Mouse (Mus musculus) layer of hippocampus, adult 2 months (tissue): Measurements from ENCODE around the gene Yars. TPM values are rescaled to one million over a fixed set of nuclear protein-coding genes. Genes with fewer than 3 reads are reported as not detected.
"Not testable (repeated sequence)": the region's sequence is repeated elsewhere in the genome, so short reads cannot be mapped to it uniquely, and the experiment has no call there.

Source experiments
- DNase-seq, 2 experiments: peaks; one replicate each; pipeline ENCODE4 v3.0.0; 2022; ENCODE audit warnings: low spot score in 2 of 2
- H3K27ac ChIP-seq: fragments of 200-600 bp; 2 replicates; pipeline ENCODE4 v1.8.1; 2022
- H3K4me3 ChIP-seq: fragments of 200-600 bp; 2 replicates; pipeline ENCODE4 v1.8.1; 2022; ENCODE audit warnings: mild to moderate bottlenecking
- CTCF ChIP-seq: fragments of 200-600 bp; conservative IDR thresholded peaks from 2 replicates; pipeline ENCODE4 v1.8.1; 2022; ENCODE audit warnings: antibody characterized with exemption, mild to moderate bottlenecking, moderate library complexity
- total RNA-seq, 2 experiments: library from RNA; stranded (reverse); gene quantifications; 2 replicates each; pipeline ENCODE4 v1.2.3; 2021

Gene Yars
- total RNA-seq, 2 experiments from 2014 or later: 93.4 to 95.1 TPM

DNA sequence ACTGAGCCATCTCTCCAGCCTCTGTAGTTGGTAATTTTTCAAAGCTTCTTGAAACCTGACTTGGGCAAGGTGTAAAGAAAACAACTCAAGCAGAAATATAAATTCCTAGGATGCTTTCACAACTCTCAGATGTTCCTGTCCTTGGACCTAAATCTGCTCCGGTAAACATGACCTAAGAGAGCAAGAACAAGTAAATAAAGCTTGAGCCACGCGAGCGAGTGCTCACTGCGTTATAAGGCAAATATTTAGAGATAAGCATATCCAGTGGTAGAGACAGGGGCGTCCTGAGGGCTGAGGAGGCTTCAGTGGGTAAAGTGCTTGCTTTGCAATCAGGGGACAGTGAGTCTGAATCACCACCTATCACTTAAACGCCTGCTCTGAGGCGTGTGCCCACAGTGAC lies 17.2 kb downstream of the Yars start:
- no peak overlapping the region for H3K4me3 ChIP-seq
- no peak for TF ChIP-seq CTCF
- DNase-seq: no peak
- no peak overlapping the region for H3K27ac ChIP-seq

DNA sequence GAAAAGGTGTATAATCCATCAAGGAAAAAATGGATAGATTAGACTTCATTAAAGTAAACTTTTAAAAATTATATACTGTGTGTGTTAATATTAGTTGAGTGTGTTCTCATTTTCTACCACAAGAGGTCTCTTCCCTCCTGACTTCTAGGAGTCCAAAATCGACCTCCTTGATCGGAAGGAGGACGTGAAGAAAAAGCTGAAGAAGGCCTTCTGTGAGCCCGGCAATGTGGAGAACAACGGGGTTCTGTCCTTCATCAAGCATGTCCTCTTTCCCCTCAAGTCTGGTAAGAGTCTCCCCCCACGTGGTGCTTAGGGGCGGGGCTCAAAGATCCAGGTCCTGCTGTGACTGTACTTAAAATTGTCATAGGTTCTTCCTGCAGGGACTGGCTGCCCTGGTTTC lies 19.9 kb downstream of the Yars start:
- Histone ChIP-seq H3K4me3 (no peak overlapping the region), H3K27ac (no peak overlapping the region)
- TF ChIP-seq CTCF: peak; percentile 79
- no peak for DNase-seq

DNA sequence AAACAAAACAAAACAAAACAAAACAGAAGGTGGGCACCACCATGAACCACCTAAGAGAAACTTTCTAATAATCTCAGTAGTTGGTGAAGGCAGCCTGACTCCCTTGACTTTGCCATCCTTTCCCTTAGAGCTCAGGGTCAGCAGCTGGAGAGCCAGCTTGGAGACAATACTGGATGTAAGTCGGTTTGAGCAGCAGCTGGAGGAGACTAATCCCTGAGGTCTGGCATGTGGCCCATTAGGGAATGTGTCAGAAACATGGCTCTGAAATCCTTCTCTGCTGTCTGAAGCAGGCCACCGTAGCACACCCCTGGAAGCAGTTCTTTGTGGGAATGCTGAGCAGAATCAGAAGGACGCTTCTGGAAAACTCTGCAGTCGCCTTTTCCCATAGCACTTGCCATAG lies 21.9 kb downstream of the Yars start:
- H3K27ac ChIP-seq: no peak overlapping the region
- H3K4me3 ChIP-seq: no peak overlapping the region
- no peak for DNase-seq
- no peak for TF ChIP-seq CTCF

DNA sequence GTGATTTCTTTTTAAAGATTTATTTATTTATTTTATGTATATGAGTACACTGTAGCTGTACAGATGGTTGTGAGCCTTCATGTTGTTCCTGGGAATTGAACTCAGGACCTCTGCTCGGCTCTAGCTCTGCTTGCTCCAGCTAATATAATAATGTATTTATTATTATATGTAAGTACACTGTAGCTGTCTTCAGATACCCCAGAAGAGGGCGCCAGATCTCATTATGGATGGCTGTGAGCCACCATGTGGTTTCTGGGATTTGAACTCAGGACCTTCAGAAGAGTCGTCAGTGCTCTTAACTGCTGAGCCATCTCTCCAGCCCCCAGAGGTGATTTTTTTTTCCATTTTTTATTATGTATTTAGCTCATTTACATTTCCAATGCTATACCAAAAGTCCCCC lies 22.9 kb downstream of the Yars start:
- peak; percentile 77 for TF ChIP-seq CTCF

DNA sequence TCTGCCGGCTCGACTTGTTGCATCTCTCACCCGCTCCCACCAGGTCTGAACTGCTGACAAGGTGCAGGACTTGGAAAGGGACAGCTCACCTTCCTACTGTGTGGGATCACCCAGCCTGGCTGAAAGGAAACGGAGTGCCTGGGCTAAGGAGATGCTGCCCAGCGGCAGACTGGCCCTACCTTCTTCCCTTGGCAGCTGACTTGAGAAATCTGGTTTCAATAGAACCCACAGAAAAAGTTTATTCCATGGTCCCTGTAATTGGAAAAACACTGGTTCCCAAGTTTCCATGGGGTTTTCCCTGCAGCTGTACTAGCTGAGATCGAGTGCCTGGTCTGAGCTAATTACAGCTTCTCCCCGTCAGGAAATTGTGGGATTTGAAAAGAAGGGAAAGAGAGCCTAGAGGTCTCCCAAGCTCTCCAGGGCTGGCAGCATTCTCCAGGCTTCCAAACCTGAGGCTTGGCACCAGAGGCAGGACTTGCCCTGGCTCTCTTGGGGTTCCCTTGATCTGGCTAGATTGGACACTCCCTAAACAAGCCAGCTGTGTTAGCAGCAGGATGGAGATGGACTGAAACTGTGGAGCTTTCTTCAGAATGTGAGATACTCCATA lies 29.1 kb downstream of the Yars start:
- Histone ChIP-seq H3K27ac (no peak overlapping the region), H3K4me3 (no peak overlapping the region)
- DNase-seq: no peak
- TF ChIP-seq CTCF: no peak

More for the DNA sequence above, 22.9 kb downstream of the Yars start:
- not testable (repeated sequence) for H3K27ac ChIP-seq, DNase-seq, H3K4me3 ChIP-seq

DNA sequence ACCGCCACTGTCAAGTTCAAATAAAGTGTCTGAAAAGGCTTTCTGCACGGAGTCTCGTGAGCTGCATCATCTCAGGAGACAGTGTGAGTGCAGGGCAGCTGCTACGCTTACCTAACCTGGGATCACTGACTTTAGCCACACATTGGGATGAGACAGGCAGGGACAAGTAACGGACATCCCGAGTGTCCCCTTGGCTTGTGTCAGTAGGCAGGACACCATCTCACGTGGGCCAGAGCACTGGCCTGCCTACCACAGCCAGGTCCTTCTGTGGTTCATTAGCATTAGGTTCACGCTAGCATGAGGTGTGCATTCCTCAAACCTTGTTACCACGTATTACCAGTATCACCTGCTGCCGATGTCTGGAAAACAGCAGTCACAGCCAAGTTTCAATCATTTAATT lies 29.6 kb downstream of the Yars start:
- TF ChIP-seq CTCF: no peak
- no peak overlapping the region for H3K27ac ChIP-seq
- H3K4me3 ChIP-seq: no peak overlapping the region
- DNase-seq: no peak

DNA sequence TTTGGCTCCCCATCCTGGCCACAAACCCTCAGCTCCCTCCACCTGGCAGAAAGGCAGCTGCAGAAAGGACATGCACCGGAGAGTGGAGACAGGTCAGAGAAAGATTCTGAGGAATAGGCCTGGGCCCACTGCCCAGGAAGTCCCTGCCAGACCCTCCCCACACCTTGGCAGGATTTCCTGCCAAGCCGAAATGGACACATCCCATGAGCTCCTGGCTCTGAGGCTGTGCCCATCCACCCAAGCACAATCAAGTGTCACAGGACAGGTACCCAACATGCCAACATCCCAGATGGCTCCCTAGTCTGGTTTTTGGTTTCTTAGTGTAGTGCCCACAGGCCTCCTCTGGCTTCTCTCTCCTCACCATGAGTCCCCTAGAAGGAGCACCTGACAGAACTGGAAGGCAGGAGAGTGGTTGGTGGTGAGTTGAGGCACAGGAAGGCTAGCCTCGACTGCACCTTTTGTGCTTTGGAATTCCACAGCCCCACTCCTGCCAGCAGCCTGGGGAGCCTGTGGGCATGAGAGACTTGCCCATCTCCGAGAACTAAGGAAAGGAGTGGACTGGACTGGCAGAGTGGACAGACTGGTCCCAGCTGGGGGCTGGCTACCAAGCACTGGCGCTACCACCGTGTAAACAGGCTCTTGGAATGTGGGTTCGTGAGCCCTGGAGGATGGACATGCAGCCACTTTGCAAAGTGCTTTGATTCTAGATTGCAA lies 31.0 kb downstream of the Yars start:
- DNase-seq: no peak
- Histone ChIP-seq H3K27ac (no peak overlapping the region), H3K4me3 (no peak overlapping the region)
- no peak for TF ChIP-seq CTCF

DNA sequence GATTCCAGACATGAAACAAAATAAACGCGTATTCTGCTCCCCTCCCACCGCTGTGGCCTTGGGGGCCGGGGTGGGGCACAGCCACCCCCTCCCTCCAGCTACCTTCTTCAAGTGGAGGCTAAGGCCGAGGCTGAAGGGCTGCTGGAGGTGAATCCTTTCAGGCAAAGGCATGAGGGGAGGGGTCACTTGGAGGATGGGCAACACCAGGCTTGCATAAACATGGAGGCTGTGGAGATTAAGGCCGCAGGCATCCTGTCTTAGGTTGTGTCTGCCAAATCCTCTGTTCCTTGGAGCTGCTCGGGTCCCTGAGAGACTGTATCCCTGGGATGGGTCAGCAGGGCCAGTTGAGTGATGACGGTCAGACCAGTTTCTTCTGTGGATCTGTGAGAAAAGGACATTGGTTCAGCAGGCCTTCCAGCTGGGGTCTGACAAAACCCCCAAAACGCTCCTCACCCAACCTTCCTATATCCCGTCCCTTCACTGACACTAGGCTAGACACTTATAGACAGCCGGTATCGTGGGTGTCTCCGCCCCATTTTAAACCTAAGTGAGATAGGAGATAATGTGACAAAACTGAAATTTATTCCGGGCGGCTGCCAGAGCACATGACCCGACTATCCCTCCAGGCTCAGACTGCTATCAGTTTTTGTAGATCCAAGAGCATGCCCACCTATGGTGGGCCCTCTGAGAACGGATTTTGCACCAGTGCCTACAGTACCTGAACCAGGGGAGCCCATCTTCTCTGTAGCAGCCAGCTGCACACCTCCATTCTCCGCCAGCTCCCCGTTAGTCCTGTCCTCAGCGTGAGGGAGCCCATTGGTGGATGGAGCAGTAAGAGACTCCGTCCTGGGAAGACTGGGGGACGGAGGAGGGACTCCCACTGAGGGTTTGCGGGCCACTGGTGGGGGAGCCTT lies 31.8 kb downstream of the Yars start:
- Histone ChIP-seq H3K4me3 (no peak overlapping the region), H3K27ac (no peak overlapping the region)
- no peak for DNase-seq
- no peak for TF ChIP-seq CTCF

DNA sequence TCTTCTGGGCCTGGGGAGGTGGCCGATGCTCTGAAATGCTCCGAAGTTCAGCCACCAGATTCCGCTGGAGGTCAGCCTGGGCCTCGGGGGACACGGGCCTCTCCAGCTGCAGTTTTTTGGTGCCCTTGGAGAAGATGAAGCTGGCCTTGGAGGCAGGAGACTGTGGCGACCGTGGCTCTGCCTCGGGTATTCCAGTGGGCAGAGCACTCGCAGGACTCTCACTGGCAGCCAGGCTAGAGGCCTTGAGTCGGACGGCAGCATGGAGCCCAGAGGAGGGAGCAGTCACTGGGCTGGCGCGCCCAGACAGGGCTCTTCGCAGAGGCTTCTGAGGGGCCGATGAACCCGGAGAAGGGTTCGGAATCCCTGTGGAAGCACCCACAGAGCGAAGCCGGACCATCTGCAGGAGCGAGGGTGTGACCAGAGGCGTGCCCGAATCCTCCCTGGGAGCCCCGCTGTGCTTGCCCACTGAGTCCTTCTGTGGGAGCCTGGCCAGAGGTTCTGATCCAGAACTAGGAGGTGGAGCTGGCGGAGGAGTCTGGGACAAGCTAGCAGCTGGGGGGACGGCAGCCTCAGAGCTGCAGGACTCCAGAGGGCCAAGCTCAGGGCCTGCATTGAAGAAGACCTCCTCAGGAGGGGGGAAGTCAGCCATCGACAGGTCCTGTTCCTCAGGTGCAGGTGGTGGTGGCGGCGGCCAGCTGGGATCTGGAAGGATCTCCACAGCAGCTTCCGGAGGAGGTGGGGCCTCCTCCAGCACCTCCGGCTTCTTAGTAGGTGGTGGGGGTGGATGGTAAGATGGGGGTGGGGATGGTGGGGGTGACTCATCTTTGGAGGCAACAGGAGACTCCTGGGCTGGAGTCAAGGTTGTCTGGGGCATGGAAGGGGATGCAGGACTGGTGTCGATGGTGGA lies 32.7 kb downstream of the Yars start:
- no peak overlapping the region for H3K4me3 ChIP-seq
- no peak for DNase-seq
- no peak overlapping the region for H3K27ac ChIP-seq
- no peak for TF ChIP-seq CTCF

DNA sequence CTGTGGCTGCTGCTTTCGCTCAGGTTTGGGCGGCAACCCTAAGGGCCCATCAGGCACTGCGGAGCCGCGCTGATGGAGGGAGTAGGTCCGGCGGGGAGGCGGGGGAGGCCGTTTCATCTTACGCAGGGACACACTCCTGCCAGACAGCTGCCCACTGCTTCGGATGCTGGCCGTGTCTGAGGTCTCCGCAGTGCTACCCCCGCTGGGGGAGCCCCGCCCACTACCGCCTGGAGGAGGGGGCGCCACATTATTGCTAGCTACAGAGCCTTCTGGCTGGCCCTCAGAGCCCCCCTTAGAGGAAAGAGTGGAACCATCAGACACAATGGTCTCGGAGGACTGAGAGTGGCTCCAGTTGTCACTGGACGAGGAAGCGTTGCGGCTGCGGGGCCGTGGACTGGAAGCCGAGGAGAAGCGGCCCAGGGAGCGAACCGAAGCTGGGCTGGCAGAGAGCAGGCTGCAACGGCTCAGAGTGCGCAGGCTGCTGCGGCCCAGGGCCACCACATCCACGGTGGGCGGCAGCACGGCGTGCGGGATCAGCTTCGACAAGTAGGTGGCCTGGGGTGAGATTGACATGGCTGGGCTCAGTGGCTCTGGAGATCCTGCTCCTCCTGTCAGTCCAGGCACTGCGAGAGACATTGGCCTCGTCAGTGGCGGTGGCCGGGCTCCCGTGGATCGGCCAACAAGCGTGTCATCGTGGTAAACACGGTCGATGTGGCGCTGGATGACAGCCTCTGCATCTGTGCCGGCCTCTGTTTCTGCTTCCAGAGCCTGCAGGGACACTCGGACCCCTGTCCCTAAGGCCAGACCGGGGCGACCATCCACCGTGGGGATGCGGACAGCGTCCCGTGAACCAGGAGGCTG lies 34.1 kb downstream of the Yars start:
- no peak overlapping the region for H3K27ac ChIP-seq
- no peak for DNase-seq
- no peak for TF ChIP-seq CTCF
- peak overlapping the region; percentile 43 for H3K4me3 ChIP-seq

DNA sequence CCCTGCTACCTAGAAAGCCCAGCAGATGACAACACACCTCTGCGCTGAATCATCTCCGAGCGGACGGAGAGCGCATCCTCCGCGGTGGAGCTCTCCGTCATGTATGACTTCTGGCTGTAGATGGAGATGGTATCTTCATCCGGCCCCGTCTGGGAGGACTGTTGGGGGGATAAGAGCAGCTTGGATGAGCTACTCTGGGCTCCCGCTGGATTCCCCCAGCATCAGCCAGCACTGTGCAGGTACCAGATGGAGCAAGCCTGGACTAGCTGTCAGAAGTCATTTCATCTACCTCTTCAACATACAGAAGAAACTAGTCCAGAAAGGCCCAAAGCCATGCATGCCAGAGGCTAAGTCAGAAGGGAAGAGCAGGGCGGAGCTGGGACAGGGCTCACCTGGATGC lies 35.8 kb downstream of the Yars start:
- H3K4me3 ChIP-seq: no peak overlapping the region
- no peak for TF ChIP-seq CTCF
- no peak for DNase-seq
- H3K27ac ChIP-seq: no peak overlapping the region

DNA sequence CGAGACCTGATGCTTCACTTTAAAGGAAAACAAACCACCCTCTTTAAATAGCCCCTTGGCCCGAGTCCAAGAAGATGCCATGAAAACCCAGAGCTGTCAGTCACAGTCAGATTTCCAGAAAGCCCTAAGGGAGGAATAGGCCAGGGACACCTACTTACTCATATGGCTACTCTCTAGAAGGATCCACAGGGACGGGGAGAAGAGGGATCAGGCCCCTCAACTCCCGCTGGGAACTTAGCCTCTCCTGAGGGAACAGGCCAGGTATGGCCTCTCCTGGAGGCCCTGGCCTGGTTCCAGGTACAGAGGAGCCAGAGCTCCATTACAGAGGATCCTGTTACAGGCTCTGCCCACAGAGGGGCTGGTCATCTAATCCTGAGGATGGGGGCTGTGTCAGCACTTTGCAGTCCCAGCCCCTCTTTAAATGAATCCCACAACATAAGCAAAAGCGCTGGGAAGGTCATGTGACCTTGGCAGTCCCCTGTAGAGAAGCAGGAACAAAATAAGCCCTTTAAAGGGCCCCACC lies 36.9 kb downstream of the Yars start:
- no peak for DNase-seq
- H3K4me3 ChIP-seq: no peak overlapping the region
- H3K27ac ChIP-seq: no peak overlapping the region
- TF ChIP-seq CTCF: no peak
